Comparison of ENCODE assay signal across 15 mouse cellular contexts in the genomic region with DNA sequence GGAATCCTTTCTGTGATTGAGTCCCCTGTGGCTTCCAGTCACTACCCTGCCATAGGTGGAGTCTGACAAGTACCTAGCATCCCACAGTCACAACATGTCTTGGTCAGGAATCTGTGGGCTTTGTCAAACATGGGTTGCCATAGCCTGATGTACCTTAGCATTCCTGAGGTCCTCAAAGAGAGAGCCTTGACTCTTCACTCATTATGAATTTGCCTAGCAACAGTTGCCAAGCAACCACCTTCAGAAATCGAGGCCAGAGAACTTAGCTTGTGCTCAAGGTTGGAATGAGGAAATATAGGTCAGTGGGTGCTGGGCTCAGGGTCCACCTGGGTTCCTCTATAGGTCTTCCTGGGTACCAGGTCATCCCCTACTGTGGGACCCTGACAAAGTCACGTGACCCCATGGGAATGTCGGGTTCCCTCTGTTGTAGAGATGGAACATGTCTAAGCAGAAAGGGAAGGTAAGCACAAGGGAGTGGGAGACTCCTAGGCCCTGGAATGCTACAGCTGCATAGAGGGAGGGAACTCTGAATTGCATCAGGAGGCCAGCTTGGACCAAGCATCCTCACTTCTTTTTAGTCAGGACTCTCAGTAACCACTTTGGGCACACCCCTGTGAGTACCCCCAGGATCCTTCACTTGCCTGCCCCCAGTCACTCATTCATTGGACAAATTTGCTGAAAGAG. TPM values are rescaled to one million over a fixed set of nuclear protein-coding genes. Genes with fewer than 3 reads are reported as not detected.
DNase-seq lines count a peak whose midpoint lies in the region; ATAC-seq and TF ChIP-seq lines count a peak whose summit lies in the region.
"Had no signal": no experiment of that assay in that cellular context is flagged by ENCODE, and none has a peak within 500 bp of the region (broad histone marks: within the 10 kb centered on the region; RNA-seq: fewer than 3 reads in every experiment).

No protein-coding gene starts in this region.

- no peak overlapping the region for H3K4me2 ChIP-seq in hindbrain, embryonic 14.5 days (replicated peaks)
- H3K4me2 ChIP-seq: heart, embryonic 11.5 days; liver, embryonic 11.5 days had no signal

- 0 out of 2 replicates have a peak, but pooled peaks cover 9% of the 10 kb centered on the region for H3K4me1 ChIP-seq in hindbrain, embryonic 14.5 days (replicated peaks; ENCODE audit: control insufficient read depth, insufficient read depth, low read length)
- peaks cover 20% of the 10 kb centered on the region for H3K4me1 ChIP-seq in hindbrain, embryonic 10.5 days (replicated peaks)
- no peaks in the 10 kb centered on the region; the same call in 1 of the 2 replicates for H3K4me1 ChIP-seq in testis, adult 2 months (ENCODE audit: control insufficient read depth, insufficient read depth, low read length)

- no peak for TF ChIP-seq POLR2A in testis, adult 2 months (IDR thresholded peaks at IDR 0.05; ENCODE audit: control insufficient read depth, low read depth, low read length)

- TF ChIP-seq CTCF in testis, adult 2 months (IDR thresholded peaks at IDR 0.05; ENCODE audit: control insufficient read depth, insufficient read depth, insufficient replicate concordance, low read depth, low read length) = no peak

- H3K27ac ChIP-seq in hindbrain, embryonic 14.5 days = no peak overlapping the region
- H3K27ac ChIP-seq in hindbrain, embryonic 10.5 days = no peak overlapping the region
- H3K27ac ChIP-seq in testis, adult 2 months (ENCODE audit: control insufficient read depth, insufficient read depth, low read depth, low read length) = no peak overlapping the region

- peak; percentile 55 for ATAC-seq in hindbrain, embryonic 14.5 days (ENCODE audit: low FRiP score)
- ATAC-seq: CD4-positive, CD25-positive, alpha-beta regulatory T cell, adult 4 months; Patski had no signal

- H3K36me3 ChIP-seq in hindbrain, embryonic 14.5 days (replicated peaks; ENCODE audit: control insufficient read depth, insufficient read depth) = no peaks in the 10 kb centered on the region
- no peaks in the 10 kb centered on the region for H3K36me3 ChIP-seq in hindbrain, embryonic 10.5 days
- H3K36me3 ChIP-seq in testis, adult 2 months (ENCODE audit: control insufficient read depth, insufficient read depth, low read length) = no peaks in the 10 kb centered on the region

- H3K9ac ChIP-seq in hindbrain, embryonic 14.5 days = no peak overlapping the region

- WGBS in hindbrain, embryonic 14.5 days = 61% methylated on average over 3 of the region's 3 CpGs
- 67% methylated on average over 3 of the region's 3 CpGs for WGBS in hindbrain, embryonic 10.5 days

- H3K27me3 ChIP-seq in hindbrain, embryonic 14.5 days (ENCODE audit: control insufficient read depth, insufficient read depth, low read length) = no peaks in the 10 kb centered on the region
- no peaks in the 10 kb centered on the region for H3K27me3 ChIP-seq in hindbrain, embryonic 10.5 days (ENCODE audit: insufficient read depth, poor library complexity, severe bottlenecking)
- no peaks in the 10 kb centered on the region for H3K27me3 ChIP-seq in testis, adult 2 months (ENCODE audit: control insufficient read depth, insufficient read depth, low read length)
- H3K27me3 ChIP-seq: Patski had no signal

- H3K4me3 ChIP-seq in hindbrain, embryonic 14.5 days (replicated peaks; ENCODE audit: low read length) = no peak overlapping the region
- H3K4me3 ChIP-seq in hindbrain, embryonic 10.5 days = no peak overlapping the region
- H3K4me3 ChIP-seq in testis, adult 2 months (ENCODE audit: control insufficient read depth, low read depth, low read length) = peak overlapping the region; percentile 25

- H3K9me3 ChIP-seq in hindbrain, embryonic 14.5 days (ENCODE audit: control insufficient read depth, low read length) = peaks cover 14% of the 10 kb centered on the region; the same call in 1 of the 2 replicates
- peaks cover 11% of the 10 kb centered on the region for H3K9me3 ChIP-seq in hindbrain, embryonic 10.5 days

- DNase-seq in hindbrain, embryonic 14.5 days (ENCODE audit: low spot score) = peak; percentile 63
- DNase-seq in hindbrain, embryonic 10.5 days (ENCODE audit: low spot score) = no peak
- DNase-seq in testis, postnatal 14 days (ENCODE audit: low spot score) = no peak
- peak; percentile 37 to 38 for DNase-seq in left cerebral cortex, adult 18-20 months (ENCODE audit: low spot score in 2 of 2)
- peak; percentile 49 for DNase-seq in right cerebral cortex, postnatal 25 days
- DNase-seq in embryo, embryonic 11 days = no peak
- DNase-seq in thymus, adult 18-20 months = no peak
- DNase-seq: adrenal gland, postnatal 25 days; cerebellum, adult 11-12 months; gastrocnemius, postnatal 10 days had no signal

RNA-seq across cellular contexts. Expression of a gene that starts 57.9 kb away (rescaled TPM):
- polyA plus RNA-seq in hindbrain, embryonic 14.5 days (2014; fragmentation: Nextera tagmentation; extraction: Ambion mirVana) = 47.3 and 53.3 TPM in 2 replicates
- 29.1 and 35.5 TPM in 2 replicates for polyA plus RNA-seq in hindbrain, embryonic 10.5 days (2016; fragmentation: Nextera tagmentation; extraction: Ambion mirVana)
- 27.1 and 27.7 TPM in 2 replicates for polyA plus RNA-seq in testis, adult 2 months (2012; rRNA removed)
- total RNA-seq in left cerebral cortex, adult 18-20 months (2021) = 10 to 100 TPM; 56.4 to 66.9 TPM

Comparison
In these comparisons a context has a peak if more than half of its experiments do, and no peak if none do; other contexts are left out.
1. DNase-seq: peak in hindbrain, embryonic 14.5 days (single experiment), left cerebral cortex, adult 18-20 months (2 of 2) and right cerebral cortex, postnatal 25 days (single experiment); none in hindbrain, embryonic 10.5 days (single experiment), testis, postnatal 14 days (single experiment), embryo, embryonic 11 days (single experiment) and thymus, adult 18-20 months (0 of 2).